Mouse (Mus musculus) c-Kit-positive CD71-positive TER-119-positive erythroid progenitor cells, embryonic 14.5 days (primary cell): ENCODE measurements around the gene Sugt1.

Source experiments
- DNase-seq: peaks from one replicate; pipeline ENCODE4 v3.0.0-alpha.2; 2013; ENCODE audit warnings: low spot score

The Sugt1 gene

GRCm38 (mm10) chr14:79587139-79587851 is at the start of gene Sugt1:
TSS of gene Sugt1 (plus strand) at chr14:79587691.
- DNase-seq: peak; percentile 96

GRCm38 (mm10) chr14:79537921-79538320 is 49.6 kb upstream of the Sugt1 start:
- no peak for DNase-seq

- no peak for DNase-seq
Observed at GRCm38 (mm10) chr14:79541606-79542005, 45.9 kb upstream of the Sugt1 start.

GRCm38 (mm10) chr14:79549343-79549742 is 38.1 kb upstream of the Sugt1 start:
- no peak for DNase-seq

GRCm38 (mm10) chr14:79551929-79552328 is 35.6 kb upstream of the Sugt1 start:
- no peak for DNase-seq

- no peak for DNase-seq
Observed at GRCm38 (mm10) chr14:79552854-79553253, 34.6 kb upstream of the Sugt1 start.

- no peak for DNase-seq
Observed at GRCm38 (mm10) chr14:79557796-79558195, 29.7 kb upstream of the Sugt1 start.

- DNase-seq: peak; percentile 44
Observed at GRCm38 (mm10) chr14:79562745-79563144, 24.7 kb upstream of the Sugt1 start.

- DNase-seq: no peak
Observed at GRCm38 (mm10) chr14:79564784-79565183, 22.7 kb upstream of the Sugt1 start.

- no peak for DNase-seq
Observed at GRCm38 (mm10) chr14:79573482-79574191, 13.9 kb upstream of the Sugt1 start.

GRCm38 (mm10) chr14:79574361-79574760 is 13.1 kb upstream of the Sugt1 start:
- no peak for DNase-seq

- DNase-seq: no peak
Observed at GRCm38 (mm10) chr14:79583526-79584245, 3.8 kb upstream of the Sugt1 start.

- DNase-seq: no peak
Observed at GRCm38 (mm10) chr14:79586499-79587138, 872 bp upstream of the Sugt1 start.

GRCm38 (mm10) chr14:79587852-79588229 is 350 bp downstream of the Sugt1 start:
- DNase-seq: no peak

GRCm38 (mm10) chr14:79588534-79588951 is 1.1 kb downstream of the Sugt1 start:
- no peak for DNase-seq

GRCm38 (mm10) chr14:79589401-79589800 is 1.9 kb downstream of the Sugt1 start:
- no peak for DNase-seq

GRCm38 (mm10) chr14:79590916-79591315 is 3.4 kb downstream of the Sugt1 start:
- DNase-seq: no peak

GRCm38 (mm10) chr14:79591611-79592010 is 4.1 kb downstream of the Sugt1 start:
- DNase-seq: no peak

- no peak for DNase-seq
Observed at GRCm38 (mm10) chr14:79594069-79594468, 6.6 kb downstream of the Sugt1 start.

- no peak for DNase-seq
Observed at GRCm38 (mm10) chr14:79596602-79597001, 9.1 kb downstream of the Sugt1 start.

- DNase-seq: no peak
Observed at GRCm38 (mm10) chr14:79605881-79606280, 18.4 kb downstream of the Sugt1 start.

- DNase-seq: no peak
Observed at GRCm38 (mm10) chr14:79606392-79606791, 18.9 kb downstream of the Sugt1 start.
